Mouse (Mus musculus) hindbrain, postnatal 0 days (tissue): ENCODE measurements around the gene Myof. TPM values are rescaled to one million over a fixed set of nuclear protein-coding genes. Genes with fewer than 3 reads are reported as not detected.

Source experiments
- ATAC-seq: fragments of 200-750 bp; cut with Nextera tagmentation; 2 replicates; pipeline ENCODE4 v1.8.0; 2017; ENCODE audit warnings: mild to moderate bottlenecking, moderate TSS enrichment, moderate library complexity
- DNase-seq: peaks from one replicate; pipeline ENCODE4 v3.0.0-alpha.2; 2015; ENCODE audit warnings: low spot score
- H3K27ac ChIP-seq: fragments of 300-500 bp; sonication (generic); 2 replicates; pipeline ENCODE4 v1.5.1; 2014; ENCODE audit warnings: mild to moderate bottlenecking
- H3K27me3 ChIP-seq: fragments of 300-500 bp; sonication (generic); 2 replicates; pipeline ENCODE4 v1.6.1; 2014; ENCODE audit warnings: low read length, mixed read lengths; ENCODE audit not compliant: insufficient read depth
- H3K36me3 ChIP-seq: fragments of 300-500 bp; sonication (generic); 2 replicates; pipeline ENCODE4 v1.6.1; 2014; ENCODE audit warnings: low read length, mixed read lengths; ENCODE audit not compliant: insufficient read depth
- H3K4me1 ChIP-seq: fragments of 300-500 bp; sonication (generic); 2 replicates; pipeline ENCODE4 v1.6.1; 2014; ENCODE audit warnings: antibody characterized with exemption, low read length, mixed read lengths; ENCODE audit not compliant: insufficient read depth
- H3K4me2 ChIP-seq: fragments of 300-500 bp; sonication (generic); 2 replicates; pipeline ENCODE4 v1.6.1; 2014; ENCODE audit warnings: low read depth, mild to moderate bottlenecking, low read length, moderate library complexity, mixed read lengths
- H3K4me3 ChIP-seq: fragments of 300-500 bp; sonication (generic); 2 replicates; pipeline ENCODE4 v1.5.1; 2014; ENCODE audit warnings: low read length
- H3K9ac ChIP-seq: fragments of 300-500 bp; sonication (generic); replicated peaks from 2 replicates; pipeline ENCODE4 v1.6.1; 2014; ENCODE audit warnings: mild to moderate bottlenecking, low read length, moderate library complexity, mixed read lengths
- H3K9me3 ChIP-seq: fragments of 300-500 bp; sonication (generic); 2 replicates; pipeline ENCODE4 v1.6.1; 2016; ENCODE audit warnings: low read length, mixed read lengths
- CTCF ChIP-seq: IDR thresholded peaks from 2 replicates; pipeline ENCODE4 v1.5.1; 2016; ENCODE audit warnings: antibody characterized with exemption, control low read depth, low read depth
- WGBS: fragments of 180-500 bp; shearing (Covaris S2); extraction: QIAGEN DNeasy Blood & Tissue Kit; methylation state at CpG from one replicate; pipeline ENCODE4 v1.1.7; 2014; 5-methylcytosine and 5-hydroxymethylcytosine counted together
- polyA plus RNA-seq: library from polyadenylated mRNA; unstranded; fragments of >200 nt; fragmentation: Nextera tagmentation; extraction: Ambion mirVana; gene quantifications from 2 replicates; pipeline ENCODE4 v1.2.1, GENCODE M21; 2015
- total RNA-seq: library from RNA; depleted of rRNA; stranded (reverse); fragments of >200 nt; gene quantifications from 2 replicates; pipeline ENCODE4 v1.2.3, GENCODE M21; 2014

Gene Myof
- total and polyA plus RNA-seq, 2 experiments from 2014 or later = 1.4 to 3.7 TPM

GRCm38 (mm10) chr19:38026211-38026624 is 17.2 kb downstream of the Myof start:
- Histone ChIP-seq H3K4me1 (no peaks in the 10 kb centered on the region), H3K27me3 (no peaks in the 10 kb centered on the region), H3K4me3 (no peak overlapping the region), H3K9ac (no peak overlapping the region), H3K27ac (no peak overlapping the region), H3K36me3 (no peaks in the 10 kb centered on the region), H3K4me2 (no peak overlapping the region), H3K9me3 (no peaks in the 10 kb centered on the region)
- no peak for TF ChIP-seq CTCF
- 73% methylated on average over 8 of the region's 8 CpGs for WGBS
- ATAC-seq (no peak), DNase-seq (no peak)

GRCm38 (mm10) chr19:38025254-38026041 is 17.9 kb downstream of the Myof start:
- no peak overlapping the region for H3K4me3 ChIP-seq
- no peak overlapping the region for H3K27ac ChIP-seq
- H3K36me3 ChIP-seq = no peaks in the 10 kb centered on the region
- no peak for DNase-seq
- ATAC-seq = 0 out of 2 replicates have a peak, but pooled peaks have one; percentile 55
- H3K9me3 ChIP-seq = no peaks in the 10 kb centered on the region
- H3K4me1 ChIP-seq = no peaks in the 10 kb centered on the region
- no peak overlapping the region for H3K9ac ChIP-seq
- H3K4me2 ChIP-seq = no peak overlapping the region
- no peaks in the 10 kb centered on the region for H3K27me3 ChIP-seq
- no peak for TF ChIP-seq CTCF
- 49% methylated on average over 6 of the region's 9 CpGs for WGBS

GRCm38 (mm10) chr19:38023603-38024002 is 19.8 kb downstream of the Myof start:
- no peaks in the 10 kb centered on the region for H3K9me3 ChIP-seq
- WGBS = 49% methylated on average over 4 of the region's 4 CpGs

GRCm38 (mm10) chr19:38022710-38023109 is 20.7 kb downstream of the Myof start:
- ATAC-seq (no peak), DNase-seq (no peak)
- no peak overlapping the region for H3K27ac ChIP-seq
- no peak overlapping the region for H3K4me2 ChIP-seq
- TF ChIP-seq CTCF = no peak
- H3K27me3 ChIP-seq = no peaks in the 10 kb centered on the region
- WGBS = 79% methylated on average over 4 of the region's 4 CpGs
- H3K9me3 ChIP-seq = no peaks in the 10 kb centered on the region
- no peak overlapping the region for H3K9ac ChIP-seq
- no peaks in the 10 kb centered on the region for H3K36me3 ChIP-seq
- no peak overlapping the region for H3K4me3 ChIP-seq
- H3K4me1 ChIP-seq = no peaks in the 10 kb centered on the region

More at GRCm38 (mm10) chr19:38023603-38024002, 19.8 kb downstream of the Myof start:
- Histone ChIP-seq H3K4me1 (no peaks in the 10 kb centered on the region), H3K4me2 (no peak overlapping the region), H3K27ac (no peak overlapping the region), H3K27me3 (no peaks in the 10 kb centered on the region), H3K9ac (no peak overlapping the region), H3K36me3 (no peaks in the 10 kb centered on the region), H3K4me3 (no peak overlapping the region)
- ATAC-seq = no peak
- TF ChIP-seq CTCF = no peak
- no peak for DNase-seq

GRCm38 (mm10) chr19:38015873-38016254 is 27.5 kb downstream of the Myof start:
- H3K9ac ChIP-seq = no peak overlapping the region
- no peaks in the 10 kb centered on the region for H3K36me3 ChIP-seq
- H3K4me3 ChIP-seq = no peak overlapping the region
- DNase-seq (no peak), ATAC-seq (0 out of 2 replicates have a peak, but pooled peaks have one; percentile 33)
- TF ChIP-seq CTCF = no peak
- 0 out of 2 replicates have a peak overlapping the region, but pooled peaks have one; percentile 49 for H3K27ac ChIP-seq
- no peaks in the 10 kb centered on the region for H3K4me1 ChIP-seq
- no peak overlapping the region for H3K4me2 ChIP-seq
- 64% methylated on average over 1 of the region's 1 CpGs for WGBS
- no peaks in the 10 kb centered on the region for H3K9me3 ChIP-seq
- H3K27me3 ChIP-seq = no peaks in the 10 kb centered on the region

- Histone ChIP-seq H3K27me3 (no peaks in the 10 kb centered on the region), H3K4me1 (no peaks in the 10 kb centered on the region), H3K4me3 (no peak overlapping the region), H3K4me2 (no peak overlapping the region), H3K36me3 (no peaks in the 10 kb centered on the region), H3K9ac (no peak overlapping the region), H3K9me3 (no peaks in the 10 kb centered on the region), H3K27ac (peak overlapping the region; percentile 22; the same call in 1 of the 2 replicates)
- TF ChIP-seq CTCF = no peak
- ATAC-seq (peak; percentile 97), DNase-seq (peak; percentile 83)
- WGBS = 4% methylated on average over 1 of the region's 1 CpGs
These were observed 28.1 kb downstream of the Myof start for GRCm38 (mm10) chr19:38015180-38015872.

GRCm38 (mm10) chr19:38014443-38014842 is 28.9 kb downstream of the Myof start:
- no peak overlapping the region for H3K4me2 ChIP-seq
- no peak overlapping the region for H3K4me3 ChIP-seq
- no peak overlapping the region for H3K9ac ChIP-seq
- no peaks in the 10 kb centered on the region for H3K9me3 ChIP-seq
- no peak for ATAC-seq
- no peak for DNase-seq
- no peak overlapping the region for H3K27ac ChIP-seq
- no peaks in the 10 kb centered on the region for H3K4me1 ChIP-seq
- TF ChIP-seq CTCF = no peak
- H3K27me3 ChIP-seq = no peaks in the 10 kb centered on the region
- no peaks in the 10 kb centered on the region for H3K36me3 ChIP-seq
- WGBS = 90% methylated on average over 5 of the region's 5 CpGs
